Mouse (Mus musculus): ENCODE results near the gene Gm13691.

DNA sequence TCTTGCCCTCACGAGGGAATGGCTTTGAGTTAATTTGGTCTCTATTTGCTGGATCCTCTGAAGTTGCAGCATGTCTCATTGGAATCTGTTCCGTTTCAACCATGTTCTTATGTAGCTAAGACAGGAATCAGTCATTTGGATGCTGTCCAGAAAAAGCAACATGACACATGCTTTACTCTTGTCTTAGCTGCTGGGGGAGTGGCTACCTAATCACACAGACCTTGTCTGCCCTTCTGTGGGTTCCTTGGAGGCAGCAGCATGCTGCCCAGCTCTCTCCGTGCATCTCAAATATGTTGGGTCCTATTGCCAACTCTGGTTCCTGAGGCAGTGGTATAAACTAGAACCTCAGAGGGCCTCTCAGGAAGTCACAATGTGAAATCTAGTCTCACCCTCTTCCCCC lies 28.0 kb downstream of the Gm13691 start:
- TF ChIP-seq CTCF (IDR thresholded peaks at IDR 0.05; ENCODE audit: control insufficient read depth, insufficient read depth, insufficient replicate concordance, low read depth, low read length) (no peak), POLR2A (IDR thresholded peaks at IDR 0.05; ENCODE audit: control insufficient read depth, low read depth, low read length) (no peak)
